Mouse (Mus musculus) natural killer cell, adult 2 months (primary cell): Measurements from ENCODE around the gene Gm21970.
"Not testable (repeated sequence)": the region's sequence is repeated elsewhere in the genome, so short reads cannot be mapped to it uniquely, and the experiment has no call there.

Experiments used
- DNase-seq, 2 experiments: peaks; one replicate each; pipeline ENCODE4 v3.0.0; 2022; ENCODE audit warnings: low spot score in 2 of 2

The Gm21970 gene

GRCm38 (mm10) chr16:91438599-91438998 lies 47.1 kb downstream of the Gm21970 start:
- not testable (repeated sequence) for DNase-seq

GRCm38 (mm10) chr16:91441366-91441765 lies 49.8 kb downstream of the Gm21970 start:
- no peak for DNase-seq

DNA sequence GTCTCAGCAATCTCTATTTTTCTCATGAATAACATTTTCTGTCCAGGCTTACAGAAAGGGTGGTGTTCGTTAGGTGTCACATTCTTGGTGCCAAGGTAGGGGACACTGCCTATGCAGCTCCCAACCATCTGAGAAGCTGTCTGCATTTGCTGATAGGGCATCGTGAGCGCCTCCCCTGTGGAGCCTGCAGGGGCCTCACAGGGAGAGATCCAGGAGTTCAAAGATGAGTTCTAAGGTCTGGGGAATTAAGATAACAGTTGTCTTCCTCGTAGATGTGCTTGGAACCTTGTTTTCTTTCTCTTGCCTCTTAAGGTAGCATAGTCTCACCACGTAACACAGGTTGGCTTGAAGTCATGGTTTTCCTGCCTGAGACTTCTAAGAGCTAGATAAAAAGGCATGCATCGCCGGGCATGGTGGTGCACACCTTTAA lies 50.3 kb downstream of the Gm21970 start:
- DNase-seq = no peak

DNA sequence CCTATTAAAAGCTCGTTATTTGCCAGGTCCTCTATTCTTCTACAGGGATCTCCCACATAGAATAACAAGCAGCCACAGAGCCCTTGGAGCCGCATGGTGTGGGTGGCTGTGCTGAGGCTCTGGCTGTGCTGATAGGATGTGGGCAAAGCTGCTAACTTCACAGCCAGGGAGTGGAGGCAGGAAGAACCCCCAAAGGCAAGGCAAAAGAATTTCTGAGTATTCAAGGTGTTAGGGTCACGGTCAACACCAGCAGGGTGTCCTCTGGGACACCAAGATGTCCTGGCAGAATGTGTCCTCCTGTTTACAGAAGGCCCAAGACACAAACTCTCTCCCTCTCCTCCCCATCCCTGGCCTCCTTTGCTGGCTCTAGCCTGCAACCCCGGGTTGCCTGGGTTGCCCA lies 50.9 kb downstream of the Gm21970 start:
- DNase-seq = peak; percentile 54 to 65

GRCm38 (mm10) chr16:91443211-91443611 lies 51.7 kb downstream of the Gm21970 start:
- DNase-seq = no peak

DNA sequence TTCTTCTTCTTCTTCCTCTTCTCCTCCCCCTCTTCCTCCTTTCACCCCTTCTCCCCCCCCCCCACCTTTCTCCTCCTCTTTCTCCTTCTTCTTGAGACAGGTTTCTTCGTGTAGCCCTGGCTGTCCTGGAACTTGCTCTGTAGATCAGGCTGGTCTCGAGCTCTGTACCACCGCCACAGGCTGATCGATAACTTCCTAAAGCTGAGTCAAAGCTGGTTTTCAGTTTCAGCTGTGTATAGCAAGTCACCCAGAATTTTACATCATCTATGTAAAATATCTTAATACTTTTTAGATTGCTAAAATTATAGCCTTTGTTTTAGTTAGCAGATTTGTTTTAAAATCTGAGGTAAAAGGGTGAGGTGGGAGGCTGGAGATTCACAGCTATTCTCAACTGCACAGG lies 53.3 kb downstream of the Gm21970 start:
- DNase-seq = no peak

DNA sequence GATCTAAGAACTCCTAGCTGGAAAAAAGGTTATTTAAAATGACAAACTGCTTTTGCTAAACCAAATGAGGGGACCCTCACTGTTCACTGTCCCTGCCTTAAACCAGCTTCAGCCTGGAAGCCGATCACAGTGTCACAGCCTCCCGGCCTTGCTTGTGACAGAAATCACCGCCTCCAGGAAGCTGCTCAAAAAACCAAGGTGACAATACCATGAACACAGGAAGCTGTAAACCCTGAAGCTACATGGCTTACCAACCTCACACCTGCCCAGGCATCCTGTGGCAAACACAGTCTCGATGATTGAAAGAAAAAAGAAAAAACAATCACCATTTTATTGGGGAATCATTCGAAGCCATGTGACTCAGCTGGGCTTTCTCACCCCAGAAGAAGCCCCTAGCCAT lies 54.0 kb downstream of the Gm21970 start:
- DNase-seq = peak; percentile 70 to 74

- DNase-seq = peak in 1 of 2 experiments; percentile 51
Measured at GRCm38 (mm10) chr16:91446778-91447511, 55.4 kb downstream of the Gm21970 start.

GRCm38 (mm10) chr16:91447512-91447900 lies 56.0 kb downstream of the Gm21970 start:
- DNase-seq = no peak

GRCm38 (mm10) chr16:91448088-91448487 lies 56.6 kb downstream of the Gm21970 start:
- no peak for DNase-seq

GRCm38 (mm10) chr16:91448895-91449294 lies 57.4 kb downstream of the Gm21970 start:
- no peak for DNase-seq

DNA sequence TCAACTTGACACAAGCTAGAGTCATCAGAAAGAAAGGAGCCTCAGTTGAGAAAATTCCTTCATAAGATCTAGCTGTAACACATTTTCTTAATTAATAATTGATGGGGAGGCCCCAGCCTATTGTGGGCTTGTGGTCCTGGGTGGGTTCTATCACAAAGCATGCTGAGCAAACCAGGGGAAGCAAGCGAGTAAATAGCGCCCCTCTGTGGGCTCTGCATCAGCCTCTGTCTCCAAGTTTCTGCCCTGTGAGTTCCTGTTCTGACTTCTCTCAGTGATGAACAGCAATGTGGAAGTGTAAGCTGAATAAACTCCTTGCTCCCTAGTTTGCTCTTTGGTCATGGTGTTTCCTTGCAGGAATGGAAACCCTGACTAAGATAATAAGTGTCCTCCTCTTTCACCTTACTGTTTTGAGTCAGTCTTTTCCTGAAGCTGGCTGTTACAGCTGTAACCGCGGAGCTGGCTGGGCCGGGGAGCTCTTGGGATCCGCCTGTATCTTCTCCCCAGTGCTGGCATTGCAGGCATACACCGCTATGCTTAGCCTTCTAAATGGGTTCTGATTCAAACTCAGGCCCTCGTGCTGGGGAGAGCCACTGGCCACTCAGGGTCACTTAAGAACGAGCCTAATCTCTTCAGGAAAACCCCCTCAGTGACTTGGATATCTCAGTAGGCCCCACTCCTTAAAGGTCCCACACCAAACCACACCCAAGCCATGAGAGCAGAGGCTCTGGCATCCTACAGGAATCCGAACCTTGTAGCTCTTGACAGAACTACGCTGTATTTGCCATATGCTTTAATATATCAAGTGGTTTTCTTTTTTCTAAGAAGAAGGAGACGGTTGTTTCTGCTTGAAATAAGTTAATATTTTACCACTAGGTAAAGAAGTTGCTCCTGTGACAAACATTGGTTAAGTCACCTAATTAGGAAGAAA lies 58.9 kb downstream of the Gm21970 start:
- no peak for DNase-seq

- DNase-seq = peak in 1 of 2 experiments; percentile 59
Measured at GRCm38 (mm10) chr16:91451949-91452348, 60.4 kb downstream of the Gm21970 start.

DNA sequence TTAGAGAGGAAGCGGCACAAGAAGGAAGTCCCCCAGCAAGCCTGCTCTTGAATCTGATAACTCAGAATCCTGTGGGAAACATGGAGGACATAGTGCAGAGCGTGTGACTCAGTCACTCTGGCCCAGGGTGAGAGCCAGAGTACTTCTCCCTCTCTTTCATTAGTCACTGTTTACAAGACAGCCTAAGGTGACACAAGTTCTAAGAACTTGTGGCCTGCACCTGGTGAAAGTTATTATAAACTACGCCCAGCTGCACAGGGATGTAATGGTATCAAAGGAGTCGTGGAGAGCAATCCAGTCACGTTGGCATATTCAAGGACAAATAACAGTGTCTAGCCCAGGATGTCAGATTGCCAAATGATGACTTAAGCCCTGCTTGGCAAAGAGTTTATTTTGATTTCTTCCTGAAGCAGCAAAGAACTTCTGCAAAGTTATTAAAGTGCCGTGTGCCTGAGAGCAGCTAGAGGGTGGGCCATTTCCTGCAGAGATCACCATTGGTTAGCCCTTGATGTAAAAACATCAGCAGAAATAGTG lies 60.9 kb downstream of the Gm21970 start:
- DNase-seq = no peak

DNA sequence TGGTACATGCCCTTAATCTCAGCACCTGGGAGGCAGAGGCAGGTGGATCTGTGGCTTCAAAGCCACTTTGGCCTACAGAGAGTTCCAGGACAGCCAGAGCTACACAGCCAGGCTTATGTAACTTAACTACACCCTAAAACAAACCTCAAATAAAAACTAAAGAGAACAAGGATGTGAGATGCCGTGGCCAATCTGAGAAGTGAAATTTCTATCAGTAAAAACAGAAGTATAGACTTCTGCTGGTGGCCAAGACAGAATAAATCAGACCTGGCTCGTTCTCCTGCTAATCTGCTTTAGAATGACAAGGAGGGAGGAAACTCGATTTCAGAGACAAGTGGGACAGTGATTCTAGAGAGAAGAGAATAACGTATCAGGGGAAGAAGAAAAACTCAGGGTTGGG lies 64.3 kb downstream of the Gm21970 start:
- DNase-seq = no peak

DNA sequence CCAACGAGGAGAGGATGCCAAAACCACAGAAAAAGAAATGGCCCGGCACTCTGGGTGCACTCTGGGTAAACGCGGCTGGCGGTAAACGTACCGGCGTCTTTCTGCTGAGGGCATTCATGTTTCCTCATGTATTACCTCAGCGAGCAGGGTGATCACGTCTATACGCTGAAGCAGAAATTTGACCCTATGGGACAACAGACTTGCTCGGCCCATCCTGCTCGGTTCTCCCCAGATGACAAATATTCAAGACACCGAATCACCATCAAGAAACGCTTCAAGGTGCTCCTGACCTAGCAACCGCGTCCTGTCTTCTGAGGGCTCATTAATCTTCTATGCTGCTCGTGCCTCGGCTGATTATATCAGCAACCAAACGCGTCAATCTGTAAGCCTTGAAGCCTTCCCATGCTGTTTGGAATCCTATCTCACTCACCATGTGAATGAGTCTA lies 66.8 kb downstream of the Gm21970 start:
- peak; percentile 60 to 72 for DNase-seq

DNA sequence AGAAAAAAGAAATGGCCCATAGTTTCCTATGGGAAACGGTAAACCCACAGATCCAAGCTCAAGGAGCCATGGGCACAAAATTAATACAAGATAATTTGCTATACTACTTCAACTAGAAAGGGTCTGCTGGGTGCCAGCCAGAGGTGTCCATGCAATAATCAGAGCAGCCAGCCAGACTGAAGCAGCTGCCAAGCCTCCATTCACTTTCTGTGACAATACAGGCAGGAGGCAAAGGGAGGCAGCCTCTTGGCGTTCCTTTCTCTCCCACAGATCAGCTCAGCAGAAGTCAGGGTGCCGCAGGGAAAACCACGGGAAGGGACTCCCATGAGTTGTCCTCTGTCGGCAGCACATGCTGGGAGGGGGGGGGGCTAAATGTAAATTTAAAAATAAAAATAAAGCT lies 67.5 kb downstream of the Gm21970 start:
- no peak for DNase-seq

DNA sequence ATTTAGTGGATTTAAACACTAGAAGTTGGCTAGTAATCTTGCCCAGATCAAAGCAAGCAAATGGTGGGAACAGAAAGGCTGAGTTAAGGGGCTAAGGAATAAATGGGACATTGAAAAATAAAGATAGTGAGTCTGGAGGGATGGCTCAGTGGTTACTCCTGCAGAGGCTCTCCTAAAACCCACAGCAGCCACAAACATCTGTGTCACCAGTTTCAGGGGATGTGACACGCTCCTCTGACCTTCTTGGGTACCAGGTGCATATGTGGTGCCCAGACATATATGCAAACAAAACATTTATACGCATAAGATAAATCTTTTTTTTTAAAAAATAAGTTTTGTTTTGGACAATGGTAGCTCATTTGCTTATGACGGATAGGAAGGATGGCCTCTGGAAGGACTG lies 67.9 kb downstream of the Gm21970 start:
- no peak for DNase-seq

GRCm38 (mm10) chr16:91459841-91460370 lies 68.4 kb downstream of the Gm21970 start:
- DNase-seq = peak in 1 of 2 experiments; percentile 62

DNA sequence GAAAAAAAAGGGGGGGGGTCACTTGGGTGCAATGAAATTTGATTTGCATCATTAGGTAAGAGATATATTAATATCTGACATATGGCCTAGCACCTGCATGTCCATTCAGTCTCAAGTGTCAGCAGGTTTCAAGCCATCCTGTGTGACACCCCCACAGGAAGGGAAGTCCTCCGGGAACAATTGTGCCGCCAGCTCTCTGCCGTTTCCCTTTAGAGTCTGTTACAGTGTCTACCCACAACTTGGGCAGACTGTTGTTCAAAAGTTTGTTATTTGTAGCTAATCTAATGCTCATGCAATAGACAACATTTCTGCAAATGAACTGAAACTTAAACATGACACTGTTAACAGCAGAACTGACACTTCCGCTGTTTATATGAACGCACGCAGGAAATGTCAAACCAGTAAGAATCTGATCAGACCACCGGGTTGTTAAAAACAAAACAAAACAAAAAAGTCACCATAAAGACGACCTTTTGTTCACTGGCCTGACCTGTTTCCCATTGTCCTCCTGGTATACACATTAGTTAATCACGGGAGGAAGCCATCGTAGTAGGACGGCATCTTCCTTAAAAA lies 69.6 kb downstream of the Gm21970 start:
- peak; percentile 57 to 67 for DNase-seq

- no peak for DNase-seq
Measured at GRCm38 (mm10) chr16:91461773-91462181, 70.3 kb downstream of the Gm21970 start.

DNA sequence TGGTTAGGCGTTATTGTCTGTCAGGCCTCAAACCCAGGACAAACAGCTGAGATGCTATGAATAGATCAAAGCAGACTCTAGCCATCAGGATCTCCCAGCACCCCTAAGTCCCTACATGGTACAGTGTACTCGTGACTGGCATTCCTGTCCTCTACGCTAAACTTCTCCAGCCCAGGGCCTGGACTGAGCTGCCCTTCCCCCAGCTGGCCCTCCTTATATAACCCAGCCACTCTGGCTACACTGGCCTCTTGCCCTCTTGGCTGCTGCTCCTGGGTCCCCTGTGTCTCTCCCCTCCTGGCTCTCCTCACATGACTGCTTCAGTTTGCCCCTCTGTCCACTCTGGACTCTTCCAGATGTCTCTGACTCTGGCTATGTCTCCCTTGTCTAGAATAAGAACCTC lies 71.1 kb downstream of the Gm21970 start:
- no peak for DNase-seq
